Mouse (Mus musculus): ENCODE measurements around the gene Pla2g2f.

DNA sequence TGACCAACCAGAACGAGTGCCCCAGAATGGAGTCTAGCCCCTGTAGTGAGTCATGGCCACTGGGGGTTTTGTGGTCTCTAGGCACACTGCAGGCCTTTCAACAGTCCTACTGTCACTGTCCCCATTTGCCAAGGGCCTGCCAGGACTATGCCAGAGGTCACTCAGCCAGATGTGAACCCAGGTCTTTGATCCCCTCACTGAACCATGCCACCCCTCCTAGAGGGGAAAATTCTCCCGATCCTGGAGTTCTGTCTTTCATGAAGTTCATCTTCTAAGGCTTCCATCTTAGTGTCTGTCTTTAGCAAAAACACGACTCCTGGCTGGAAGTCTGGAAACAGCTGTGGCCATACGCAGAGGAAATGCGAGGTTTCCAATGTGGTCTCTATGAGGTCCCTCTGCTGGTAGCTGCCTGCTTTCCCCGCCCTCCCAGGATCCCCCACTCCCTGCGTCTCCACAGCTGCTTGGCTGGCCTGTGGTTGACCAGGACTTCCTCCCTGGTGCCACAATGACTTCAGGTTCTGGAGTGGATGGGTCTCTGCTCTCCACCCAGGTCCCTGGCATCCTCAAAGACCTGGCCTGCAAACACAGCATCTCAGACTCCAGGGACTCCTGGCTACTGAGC, 49.6 kb upstream of the Pla2g2f start:
- TF ChIP-seq CTCF (IDR thresholded peaks at IDR 0.05; ENCODE audit: low read depth, low read length) (no peak), POLR2A (IDR thresholded peaks at IDR 0.05; ENCODE audit: borderline replicate concordance, low read depth, low read length) (no peak)

Measured in bone marrow macrophage, adult 2 months (primary cell).